Mouse (Mus musculus) heart, adult 2 months (tissue): ENCODE data around the gene Pola2. TPM values are rescaled to one million over a fixed set of nuclear protein-coding genes. Genes with fewer than 3 reads are reported as not detected.

Experiments
- DNase-seq, 2 experiments: peaks; one replicate each; pipeline ENCODE4 v3.0.0; 2021
- H3K27ac ChIP-seq: fragments of 200-600 bp; 2 replicates; pipeline ENCODE4 v1.8.1; 2022
- H3K27me3 ChIP-seq: fragments of 200-500 bp; 2 replicates; pipeline ENCODE4 v1.6.1; 2012; ENCODE audit warnings: mild to moderate bottlenecking, low read length, inconsistent platforms, mixed read lengths; ENCODE audit not compliant: control insufficient read depth, insufficient read depth
- H3K36me3 ChIP-seq: fragments of 200-500 bp; 2 replicates; pipeline ENCODE4 v1.6.1; 2012; ENCODE audit warnings: low read length, inconsistent platforms; ENCODE audit not compliant: control insufficient read depth, insufficient read depth
- H3K4me1 ChIP-seq: fragments of 200-500 bp; 2 replicates; pipeline ENCODE4 v1.6.1; 2011; ENCODE audit warnings: low read length; ENCODE audit not compliant: control insufficient read depth, insufficient read depth
- H3K4me3 ChIP-seq: fragments of 200-600 bp; 2 replicates; pipeline ENCODE4 v1.8.1; 2022
- H3K79me2 ChIP-seq: fragments of 200-500 bp; replicated peaks from 2 replicates; pipeline ENCODE4 v1.6.1; 2012; ENCODE audit warnings: mild to moderate bottlenecking, inconsistent platforms, low read length, moderate library complexity, mixed read lengths; ENCODE audit not compliant: control insufficient read depth, insufficient read depth
- H3K9ac ChIP-seq: fragments of 200-500 bp; 2 replicates; pipeline ENCODE4 v1.6.1; 2012; ENCODE audit warnings: low read depth, mild to moderate bottlenecking, control low read depth, inconsistent platforms, low read length, mixed read lengths
- CTCF ChIP-seq: fragments of 200-600 bp; IDR thresholded peaks from 2 replicates; pipeline ENCODE4 v1.8.1; 2022; ENCODE audit warnings: antibody characterized with exemption, mild to moderate bottlenecking, moderate library complexity
- EP300 ChIP-seq: fragments of 200-500 bp; IDR thresholded peaks from 2 replicates; pipeline ENCODE4 v1.6.1; 2011; ENCODE audit warnings: low read depth, low read length, control low read depth; ENCODE audit not compliant: insufficient read depth
- POLR2A ChIP-seq: fragments of 200-500 bp; IDR thresholded peaks from 2 replicates; pipeline ENCODE4 v1.6.1; 2011; ENCODE audit warnings: mild to moderate bottlenecking, low read depth, low read length, control low read depth; ENCODE audit not compliant: insufficient read depth
- WGBS: fragments of 180-500 bp; shearing (Covaris S2); methylation state at CpG from one replicate; pipeline ENCODE4 v1.1.7; 2018; 5-methylcytosine and 5-hydroxymethylcytosine counted together
- intact Hi-C: fragments of 180-260 bp; cut with DNase I; formaldehyde crosslinking; loops from one replicate; pipeline ENCODE4 v1.15.1; 2025
- polyA plus RNA-seq: library from polyadenylated mRNA; depleted of rRNA; stranded (reverse); fragments of >200 nt; gene quantifications from 2 replicates; pipeline ENCODE4 v1.2.3, GENCODE M21; 2012
- total RNA-seq, 2 experiments: library from RNA; stranded (reverse); gene quantifications; 2 replicates each; pipeline ENCODE4 v1.2.3; 2021

Pola2 gene
- total and polyA plus RNA-seq, 3 experiments, result 8.6 to 27.9 (median 10.9) TPM

DNA sequence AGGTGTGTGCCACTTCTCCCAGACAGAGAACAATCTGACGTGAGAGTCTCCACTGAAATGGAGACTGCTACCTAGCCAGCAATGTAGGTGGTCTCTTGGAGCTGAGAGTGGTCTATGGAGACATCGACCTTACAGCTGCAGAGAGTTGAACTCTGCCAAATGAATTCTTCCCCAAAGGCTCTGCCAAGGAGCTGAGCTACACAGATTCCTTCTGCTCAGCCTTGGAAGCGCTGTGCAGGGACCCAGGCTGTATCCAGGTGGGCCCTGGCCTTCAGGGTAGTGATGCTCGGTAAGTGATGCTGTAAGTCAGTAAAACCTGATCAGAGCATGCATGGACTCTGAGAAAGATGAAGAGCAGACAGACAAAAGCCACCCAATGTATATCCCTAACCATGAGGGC lies 11.1 kb upstream of the Pola2 start:
- DNase-seq, result no peak
- 73% methylated on average over 4 of the region's 4 CpGs for WGBS
- Histone ChIP-seq H3K4me1 (no peaks in the 10 kb centered on the region), H3K36me3 (no peaks in the 10 kb centered on the region), H3K9ac (no peak overlapping the region), H3K79me2 (no peaks in the 10 kb centered on the region), H3K27me3 (no peaks in the 10 kb centered on the region), H3K27ac (no peak overlapping the region), H3K4me3 (no peak overlapping the region)
- intact Hi-C loops, result no loop called here
- TF ChIP-seq POLR2A (no peak), EP300 (no peak), CTCF (no peak)

DNA sequence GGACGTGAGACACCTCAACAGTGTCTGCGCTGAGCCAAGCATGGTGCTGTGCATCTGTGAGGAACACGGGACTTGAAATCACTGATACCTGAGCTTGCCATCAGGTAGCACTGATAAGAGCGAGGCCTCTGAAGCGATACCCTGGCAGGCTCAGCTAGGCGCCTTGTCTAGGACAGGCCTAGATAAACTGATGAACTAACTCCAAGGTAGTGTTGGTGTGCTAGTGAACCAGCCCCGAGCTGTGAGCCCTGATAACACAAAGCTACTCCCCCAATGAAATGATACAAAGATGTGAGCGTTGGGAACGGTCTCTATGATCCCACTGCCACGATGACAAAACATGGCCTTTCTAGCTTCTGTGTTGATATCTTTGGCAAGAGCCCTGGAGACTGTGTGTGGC lies 3.7 kb upstream of the Pola2 start:
- Histone ChIP-seq H3K27ac (no peak overlapping the region), H3K4me1 (peaks cover 2% of the 10 kb centered on the region), H3K9ac (no peak overlapping the region), H3K79me2 (no peaks in the 10 kb centered on the region), H3K4me3 (no peak overlapping the region), H3K36me3 (no peaks in the 10 kb centered on the region), H3K27me3 (no peaks in the 10 kb centered on the region)
- 82% methylated on average over 10 of the region's 10 CpGs for WGBS
- intact Hi-C loops, result loop anchor here (10.0 kb wide), 1 partner anchor 367 kb away; the partner anchor contains the start of gene Men1
- TF ChIP-seq POLR2A (no peak), CTCF (no peak), EP300 (no peak)
- no peak for DNase-seq

DNA sequence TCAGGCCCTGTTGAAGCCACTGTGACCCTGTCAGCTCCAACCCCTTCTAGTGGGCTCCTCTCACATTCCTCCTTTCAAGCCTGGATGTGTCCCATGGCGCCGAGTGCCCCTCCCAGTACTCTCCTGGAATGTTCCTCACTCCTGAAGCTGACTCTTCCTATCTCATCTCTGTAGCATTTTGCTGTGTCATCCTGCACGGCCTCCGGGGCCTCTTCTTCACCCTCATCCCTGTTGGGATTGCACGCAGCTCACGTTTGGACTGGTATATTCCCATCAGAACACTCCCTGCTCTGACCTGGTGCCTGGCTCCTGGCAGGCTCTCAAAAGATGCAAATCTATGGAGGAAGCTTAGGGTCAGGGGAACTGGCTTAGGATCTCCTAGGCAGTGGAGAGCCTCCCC lies 2.8 kb upstream of the Pola2 start:
- no peak for TF ChIP-seq EP300
- TF ChIP-seq POLR2A, result no peak
- no peak for TF ChIP-seq CTCF
- no peaks in the 10 kb centered on the region for H3K79me2 ChIP-seq
- 47% methylated on average over 6 of the region's 6 CpGs for WGBS
- no peak for DNase-seq
- no peak overlapping the region for H3K9ac ChIP-seq
- intact Hi-C loops, result loop anchor here (10.0 kb wide), 1 partner anchor 368 kb away; the partner anchor contains the start of gene Men1
- no peak overlapping the region for H3K27ac ChIP-seq
- no peaks in the 10 kb centered on the region for H3K36me3 ChIP-seq
- no peak overlapping the region for H3K4me3 ChIP-seq
- H3K4me1 ChIP-seq, result peaks cover 2% of the 10 kb centered on the region
- no peaks in the 10 kb centered on the region for H3K27me3 ChIP-seq

DNA sequence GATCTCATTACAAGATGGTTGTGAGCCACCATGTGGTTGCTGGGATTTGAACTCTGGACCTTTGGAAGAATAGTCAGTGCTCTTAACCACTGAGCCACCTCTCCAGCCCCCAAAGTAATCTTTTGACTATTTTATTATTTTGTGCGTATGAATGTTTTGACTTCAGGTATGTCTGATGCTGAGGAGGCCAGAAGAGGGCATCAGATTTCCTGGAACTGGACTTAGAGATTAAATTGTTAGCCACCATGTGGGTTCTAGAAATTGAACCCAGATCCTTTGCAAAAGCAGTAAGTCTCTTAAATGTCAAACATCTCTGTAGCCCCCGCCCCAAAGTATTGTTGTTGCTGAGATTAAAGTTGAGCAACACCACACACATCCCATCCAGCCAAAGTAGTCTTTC lies 1.9 kb upstream of the Pola2 start:
- DNase-seq, result no peak
- intact Hi-C loops, result loop anchor here (1.0 to 10.0 kb wide), 4 partner anchors 52 to 369 kb away; partner anchors contain the start of gene Men1
- no peaks in the 10 kb centered on the region; the same call in 1 of the 2 replicates for H3K79me2 ChIP-seq
- 90% methylated on average over 2 of the region's 2 CpGs for WGBS
- TF ChIP-seq CTCF (no peak), EP300 (no peak), POLR2A (no peak)
- H3K9ac ChIP-seq, result no peak overlapping the region
- H3K36me3 ChIP-seq, result no peaks in the 10 kb centered on the region
- no peak overlapping the region for H3K4me3 ChIP-seq
- H3K27ac ChIP-seq, result no peak overlapping the region
- H3K4me1 ChIP-seq, result peaks cover 2% of the 10 kb centered on the region
- no peaks in the 10 kb centered on the region for H3K27me3 ChIP-seq

DNA sequence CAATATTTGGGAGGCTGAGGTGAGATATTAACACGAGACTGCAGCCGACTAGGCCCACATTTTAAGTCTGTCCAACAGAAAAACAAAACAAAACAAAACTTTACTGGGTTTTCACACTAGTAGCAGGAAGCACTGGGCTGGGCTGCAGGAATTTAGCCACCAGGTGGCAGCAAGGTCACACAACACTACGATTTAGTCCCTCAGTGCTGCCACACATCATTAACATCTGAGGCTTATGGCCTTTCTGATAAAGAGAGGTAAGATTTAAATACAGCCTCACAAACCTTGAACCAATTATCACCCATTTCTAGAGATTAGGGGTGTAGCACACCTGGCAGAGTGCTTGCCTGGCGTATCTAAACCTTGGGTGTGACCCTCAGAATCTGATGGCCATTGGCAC lies 1.3 kb upstream of the Pola2 start:
- 11% methylated on average over 4 of the region's 4 CpGs for WGBS
- H3K4me1 ChIP-seq, result peaks cover 2% of the 10 kb centered on the region
- peak; percentile 84; the same call in 1 of the 2 replicates for TF ChIP-seq EP300
- peak; percentile 96 for TF ChIP-seq CTCF
- no peak for TF ChIP-seq POLR2A
- DNase-seq, result peak; percentile 68 to 78
- no peaks in the 10 kb centered on the region for H3K27me3 ChIP-seq
- H3K79me2 ChIP-seq, result no peaks in the 10 kb centered on the region; the same call in 1 of the 2 replicates
- no peak overlapping the region for H3K9ac ChIP-seq
- H3K36me3 ChIP-seq, result no peaks in the 10 kb centered on the region
- no peak overlapping the region for H3K4me3 ChIP-seq
- intact Hi-C loops, result loop anchor here (1.0 to 10.0 kb wide), 4 partner anchors 53 to 370 kb away; partner anchors contain the start of gene Men1
- H3K27ac ChIP-seq, result no peak overlapping the region

DNA sequence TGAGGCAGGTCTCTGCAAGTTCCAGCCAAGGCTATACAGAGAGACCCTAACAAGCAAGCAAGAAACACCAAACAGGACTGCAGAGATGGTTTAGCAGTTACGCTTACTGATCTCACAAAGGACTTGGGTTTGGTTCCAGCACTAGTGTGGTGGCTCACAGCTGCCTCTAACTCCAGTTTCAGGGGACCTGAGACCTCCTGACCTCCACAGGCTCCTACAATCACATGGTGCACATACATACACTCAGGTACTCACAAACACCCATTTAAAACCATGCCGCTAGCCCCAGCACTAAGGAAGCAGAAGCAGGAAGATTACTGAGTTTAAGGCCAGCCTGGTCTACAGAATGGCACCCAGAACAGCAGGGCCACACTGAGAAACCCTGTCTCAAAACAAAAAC lies 802 bp upstream of the Pola2 start:
- no peak overlapping the region for H3K27ac ChIP-seq

More for the DNA sequence above, 802 bp upstream of the Pola2 start:
- Histone ChIP-seq H3K4me1 (peaks cover 2% of the 10 kb centered on the region), H3K79me2 (no peaks in the 10 kb centered on the region; the same call in 1 of the 2 replicates), H3K27me3 (no peaks in the 10 kb centered on the region), H3K36me3 (no peaks in the 10 kb centered on the region), H3K4me3 (no peak overlapping the region), H3K9ac (no peak overlapping the region)
- 89% methylated on average over 2 of the region's 2 CpGs for WGBS
- TF ChIP-seq EP300 (no peak), CTCF (no peak), POLR2A (no peak)
- DNase-seq, result no peak
- intact Hi-C loops, result loop anchor here (1.0 to 10.0 kb wide), 4 partner anchors 53 to 370 kb away; partner anchors contain the start of gene Men1
